Mouse (Mus musculus) embryo, embryonic 11.5 days (tissue): Measurements from ENCODE around the gene Fam3c.

Experiments used
- DNase-seq: peaks from one replicate; pipeline ENCODE4 v3.0.0-alpha.2; 2012; ENCODE audit warnings: low read depth, low spot score

The Fam3c gene

GRCm38 (mm10) chr6:22354031-22354430 is 2.0 kb downstream of the Fam3c start:
- DNase-seq: no peak

- DNase-seq: no peak
Measured at GRCm38 (mm10) chr6:22351551-22351950, 4.5 kb downstream of the Fam3c start.

GRCm38 (mm10) chr6:22350239-22350571 is 5.8 kb downstream of the Fam3c start:
- no peak for DNase-seq

GRCm38 (mm10) chr6:22349531-22350238 is 6.4 kb downstream of the Fam3c start:
- no peak for DNase-seq

- no peak for DNase-seq
Measured at GRCm38 (mm10) chr6:22348975-22349374, 7.1 kb downstream of the Fam3c start.

GRCm38 (mm10) chr6:22348130-22348529 is 7.9 kb downstream of the Fam3c start:
- DNase-seq: no peak

- DNase-seq: no peak
Measured at GRCm38 (mm10) chr6:22347132-22347902, 8.7 kb downstream of the Fam3c start.

- DNase-seq: no peak
Measured at GRCm38 (mm10) chr6:22344443-22344842, 11.6 kb downstream of the Fam3c start.

GRCm38 (mm10) chr6:22343706-22344105 is 12.3 kb downstream of the Fam3c start:
- DNase-seq: no peak

GRCm38 (mm10) chr6:22343292-22343691 is 12.8 kb downstream of the Fam3c start:
- no peak for DNase-seq

- no peak for DNase-seq
Measured at GRCm38 (mm10) chr6:22340779-22341178, 15.3 kb downstream of the Fam3c start.

- DNase-seq: no peak
Measured at GRCm38 (mm10) chr6:22339763-22340542, 16.1 kb downstream of the Fam3c start.

GRCm38 (mm10) chr6:22332548-22332947 is 23.5 kb downstream of the Fam3c start:
- no peak for DNase-seq

GRCm38 (mm10) chr6:22330169-22330960 is 25.7 kb downstream of the Fam3c start:
- DNase-seq: no peak

GRCm38 (mm10) chr6:22327931-22328330 is 28.1 kb downstream of the Fam3c start:
- DNase-seq: no peak

- DNase-seq: no peak
Measured at GRCm38 (mm10) chr6:22327091-22327490, 29.0 kb downstream of the Fam3c start.

GRCm38 (mm10) chr6:22326289-22326688 is 29.8 kb downstream of the Fam3c start:
- no peak for DNase-seq

- peak; percentile 54 for DNase-seq
Measured at GRCm38 (mm10) chr6:22325364-22326072, 30.5 kb downstream of the Fam3c start.

GRCm38 (mm10) chr6:22298059-22298458 is 58.0 kb downstream of the Fam3c start:
- no peak for DNase-seq

- DNase-seq: no peak
Measured at GRCm38 (mm10) chr6:22297028-22297427, 59.0 kb downstream of the Fam3c start.

GRCm38 (mm10) chr6:22293922-22294321 is 62.1 kb downstream of the Fam3c start:
- DNase-seq: no peak
